Mouse (Mus musculus) stomach, embryonic 15.5 days (tissue): ENCODE data around the gene Mfsd4a. TPM values are rescaled to one million over a fixed set of nuclear protein-coding genes. Genes with fewer than 3 reads are reported as not detected.

Experiments used
- ATAC-seq: fragments of 200-750 bp; cut with Nextera tagmentation; 2 replicates; pipeline ENCODE4 v1.8.0; 2017; ENCODE audit warnings: low read depth, moderate number of reproducible peaks, moderate TSS enrichment; ENCODE audit not compliant: insufficient read depth, low FRiP score
- H3K27ac ChIP-seq: fragments of 300-500 bp; sonication (generic); 2 replicates; pipeline ENCODE4 v1.5.1; 2015; ENCODE audit warnings: mild to moderate bottlenecking, inconsistent platforms
- H3K27me3 ChIP-seq: fragments of 300-500 bp; sonication (generic); replicated peaks from 2 replicates; pipeline ENCODE4 v1.6.1; 2015; ENCODE audit warnings: inconsistent platforms
- H3K36me3 ChIP-seq: fragments of 300-500 bp; sonication (generic); 2 replicates; pipeline ENCODE4 v1.6.1; 2015; ENCODE audit warnings: inconsistent platforms
- H3K4me1 ChIP-seq: fragments of 300-500 bp; sonication (generic); 2 replicates; pipeline ENCODE4 v1.6.1; 2015; ENCODE audit warnings: inconsistent platforms
- H3K4me2 ChIP-seq: fragments of 300-500 bp; sonication (generic); 2 replicates; pipeline ENCODE4 v1.6.1; 2015; ENCODE audit warnings: mild to moderate bottlenecking, inconsistent platforms
- H3K4me3 ChIP-seq: fragments of 300-500 bp; sonication (generic); replicated peaks from 2 replicates; pipeline ENCODE4 v1.5.1; 2015; ENCODE audit warnings: inconsistent platforms
- H3K9ac ChIP-seq: fragments of 300-500 bp; sonication (generic); 2 replicates; pipeline ENCODE4 v1.6.1; 2015; ENCODE audit warnings: inconsistent platforms
- H3K9me3 ChIP-seq: fragments of 300-500 bp; sonication (generic); 2 replicates; pipeline ENCODE4 v1.6.1; 2016; ENCODE audit warnings: inconsistent platforms
- WGBS: fragments of 180-500 bp; shearing (Covaris S2); methylation state at CpG from one replicate; pipeline ENCODE4 v1.1.7; 2015; 5-methylcytosine and 5-hydroxymethylcytosine counted together
- polyA plus RNA-seq: library from polyadenylated mRNA; unstranded; fragments of >200 nt; fragmentation: Nextera tagmentation; extraction: Ambion mirVana; gene quantifications from 2 replicates; pipeline ENCODE4 v1.2.1, GENCODE M21; 2015

Gene Mfsd4a
- polyA plus RNA-seq, 1 experiment from 2014 or later = 9.8 TPM

DNA sequence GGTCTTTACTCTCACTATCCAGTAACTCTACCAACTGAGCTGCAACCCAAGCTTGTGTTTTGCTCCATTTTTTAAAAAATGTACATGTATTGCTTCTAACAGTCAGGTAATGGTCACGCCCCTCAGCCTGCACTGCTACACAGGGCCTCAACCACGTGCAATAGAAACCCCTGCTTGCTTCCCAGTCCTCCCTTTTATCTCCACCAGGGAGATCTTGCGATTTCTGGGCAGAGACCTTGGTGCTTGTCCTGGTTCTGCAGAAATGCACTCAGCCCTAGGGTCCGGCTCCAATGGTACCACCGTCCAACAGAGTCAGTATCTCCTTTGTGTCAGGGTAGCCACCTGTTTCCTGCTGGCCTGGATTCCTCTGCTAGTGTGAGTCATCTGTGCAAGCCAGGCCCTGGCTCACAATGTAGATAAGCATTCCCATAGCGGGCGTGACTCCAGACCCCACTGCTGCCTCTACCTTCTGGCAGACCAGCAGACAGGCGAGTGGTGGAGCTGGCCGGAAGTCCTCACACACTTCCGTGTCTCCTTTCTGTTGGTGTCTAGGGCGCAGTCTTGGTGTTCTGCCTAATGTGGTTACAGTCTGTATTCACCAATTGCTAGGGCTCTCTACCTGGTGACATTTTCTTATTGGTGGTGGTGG lies 27.6 kb upstream of the Mfsd4a start:
- Histone ChIP-seq H3K27me3 (no peaks in the 10 kb centered on the region), H3K4me3 (no peak overlapping the region), H3K9ac (no peak overlapping the region), H3K4me2 (no peak overlapping the region), H3K9me3 (no peaks in the 10 kb centered on the region), H3K4me1 (no peaks in the 10 kb centered on the region), H3K36me3 (no peaks in the 10 kb centered on the region), H3K27ac (peak overlapping the region; percentile 51; the same call in 1 of the 2 replicates)
- 55% methylated on average over 11 of the region's 11 CpGs for WGBS
- ATAC-seq = peak; percentile 76

GRCm38 (mm10) chr1:132093269-132093668 lies 25.4 kb upstream of the Mfsd4a start:
- H3K27ac ChIP-seq = no peak overlapping the region
- H3K9me3 ChIP-seq = no peaks in the 10 kb centered on the region
- no peak for ATAC-seq
- no peaks in the 10 kb centered on the region for H3K4me1 ChIP-seq
- H3K36me3 ChIP-seq = no peaks in the 10 kb centered on the region
- 87% methylated on average over 4 of the region's 4 CpGs for WGBS
- no peak overlapping the region for H3K9ac ChIP-seq
- H3K27me3 ChIP-seq = no peaks in the 10 kb centered on the region
- H3K4me3 ChIP-seq = no peak overlapping the region
- no peak overlapping the region for H3K4me2 ChIP-seq

GRCm38 (mm10) chr1:132090266-132090665 lies 22.4 kb upstream of the Mfsd4a start:
- H3K27me3 ChIP-seq = no peaks in the 10 kb centered on the region
- H3K9ac ChIP-seq = no peak overlapping the region
- no peak overlapping the region for H3K4me2 ChIP-seq
- 71% methylated on average over 4 of the region's 4 CpGs for WGBS
- no peaks in the 10 kb centered on the region for H3K36me3 ChIP-seq
- H3K4me1 ChIP-seq = no peaks in the 10 kb centered on the region
- H3K4me3 ChIP-seq = no peak overlapping the region
- no peak overlapping the region for H3K27ac ChIP-seq
- no peaks in the 10 kb centered on the region for H3K9me3 ChIP-seq
- ATAC-seq = no peak

- no peak overlapping the region for H3K9ac ChIP-seq
- H3K27me3 ChIP-seq = no peaks in the 10 kb centered on the region
- no peak overlapping the region for H3K4me2 ChIP-seq
- ATAC-seq = no peak
- no peaks in the 10 kb centered on the region for H3K36me3 ChIP-seq
- WGBS = 75% methylated on average over 6 of the region's 6 CpGs
- H3K27ac ChIP-seq = no peak overlapping the region
- no peaks in the 10 kb centered on the region for H3K9me3 ChIP-seq
- H3K4me1 ChIP-seq = no peaks in the 10 kb centered on the region
- H3K4me3 ChIP-seq = no peak overlapping the region
Measured at GRCm38 (mm10) chr1:132089767-132090166, 21.9 kb upstream of the Mfsd4a start.

- WGBS = 74% methylated on average over 5 of the region's 5 CpGs
Measured at GRCm38 (mm10) chr1:132088181-132088671, 20.4 kb upstream of the Mfsd4a start.

DNA sequence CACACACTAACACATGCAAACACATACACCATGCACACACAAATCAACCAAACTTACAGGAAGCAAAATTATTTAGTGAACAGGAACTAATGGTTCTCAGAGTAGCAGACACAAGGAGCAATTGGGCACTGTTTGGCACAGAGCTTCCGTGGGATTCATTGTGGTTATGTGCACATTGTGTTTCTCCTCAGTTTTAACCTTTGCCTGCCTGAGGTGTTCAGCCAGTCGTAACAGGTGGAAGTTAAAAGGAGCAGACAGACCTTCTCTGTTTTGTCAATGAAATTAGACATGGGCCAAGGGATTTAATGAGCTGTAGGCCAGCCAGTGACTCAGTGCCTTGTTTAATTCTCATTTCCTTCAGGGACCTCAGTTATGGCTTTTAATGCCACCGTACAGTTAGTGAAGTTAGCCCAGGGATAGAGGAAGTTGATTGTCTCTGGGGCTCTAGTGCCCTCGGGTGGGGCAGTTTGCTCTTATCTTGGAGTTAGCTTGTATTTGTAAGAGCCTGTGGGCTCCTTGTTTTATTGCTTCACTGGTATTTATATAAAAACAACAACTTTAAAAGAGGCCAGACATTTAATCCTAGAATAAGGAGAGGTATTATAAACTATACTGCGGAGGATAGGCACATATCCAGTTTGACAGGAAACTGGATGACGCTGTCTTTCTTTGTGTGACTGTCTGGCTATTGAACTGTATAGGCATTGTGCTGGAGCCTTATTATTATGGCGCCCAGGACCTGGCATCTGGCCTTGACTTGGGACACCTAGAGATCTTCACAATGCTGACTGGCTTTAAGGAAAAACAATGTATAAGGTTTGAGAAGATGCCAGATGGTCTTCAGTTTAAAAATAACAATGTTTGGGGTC lies 17.6 kb upstream of the Mfsd4a start:
- Histone ChIP-seq H3K4me2 (no peak overlapping the region), H3K9ac (no peak overlapping the region), H3K4me1 (no peaks in the 10 kb centered on the region), H3K9me3 (no peaks in the 10 kb centered on the region), H3K36me3 (no peaks in the 10 kb centered on the region), H3K4me3 (no peak overlapping the region), H3K27me3 (no peaks in the 10 kb centered on the region), H3K27ac (no peak overlapping the region)
- ATAC-seq = no peak
- 57% methylated on average over 7 of the region's 7 CpGs for WGBS

More at GRCm38 (mm10) chr1:132088181-132088671, 20.4 kb upstream of the Mfsd4a start:
- H3K4me2 ChIP-seq = no peak overlapping the region
- H3K36me3 ChIP-seq = no peaks in the 10 kb centered on the region
- no peaks in the 10 kb centered on the region for H3K4me1 ChIP-seq
- no peak overlapping the region for H3K27ac ChIP-seq
- H3K9me3 ChIP-seq = no peaks in the 10 kb centered on the region
- H3K9ac ChIP-seq = no peak overlapping the region
- ATAC-seq = no peak
- no peaks in the 10 kb centered on the region for H3K27me3 ChIP-seq
- no peak overlapping the region for H3K4me3 ChIP-seq

DNA sequence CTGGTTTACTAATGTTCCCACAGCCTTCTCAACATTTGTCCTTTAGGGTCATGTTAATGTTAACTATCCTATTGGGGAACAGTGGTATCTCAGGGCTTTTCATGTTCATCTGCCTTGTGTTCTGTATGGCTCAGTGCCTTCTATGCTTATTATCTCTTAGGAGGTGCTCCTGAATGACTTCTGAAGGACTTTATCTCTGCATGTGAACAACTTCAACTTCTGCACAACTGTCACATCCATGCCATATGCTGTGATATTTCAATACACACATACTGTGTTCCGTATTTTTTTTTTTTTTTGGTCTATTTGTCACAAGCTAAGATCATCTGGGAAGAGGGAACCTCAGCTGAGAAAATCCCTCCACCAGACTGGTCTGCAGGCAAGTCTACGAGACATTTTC lies 10.6 kb upstream of the Mfsd4a start:
- 81% methylated on average over 2 of the region's 2 CpGs for WGBS
- Histone ChIP-seq H3K4me1 (no peaks in the 10 kb centered on the region), H3K9me3 (no peaks in the 10 kb centered on the region), H3K27ac (no peak overlapping the region), H3K27me3 (no peaks in the 10 kb centered on the region), H3K4me3 (no peak overlapping the region), H3K4me2 (no peak overlapping the region), H3K36me3 (no peaks in the 10 kb centered on the region), H3K9ac (no peak overlapping the region)
- no peak for ATAC-seq

- H3K9me3 ChIP-seq = no peaks in the 10 kb centered on the region
- H3K27ac ChIP-seq = no peak overlapping the region
- H3K9ac ChIP-seq = no peak overlapping the region
- H3K36me3 ChIP-seq = no peaks in the 10 kb centered on the region
- 75% methylated on average over 10 of the region's 10 CpGs for WGBS
- H3K4me1 ChIP-seq = no peaks in the 10 kb centered on the region
- no peak overlapping the region for H3K4me3 ChIP-seq
- H3K4me2 ChIP-seq = no peak overlapping the region
- H3K27me3 ChIP-seq = no peaks in the 10 kb centered on the region
- ATAC-seq = no peak; the same call in 1 of the 2 replicates
Measured at GRCm38 (mm10) chr1:132075576-132075975, 7.7 kb upstream of the Mfsd4a start.

- no peaks in the 10 kb centered on the region for H3K9me3 ChIP-seq
Measured at GRCm38 (mm10) chr1:132070659-132071058, 2.8 kb upstream of the Mfsd4a start.

DNA sequence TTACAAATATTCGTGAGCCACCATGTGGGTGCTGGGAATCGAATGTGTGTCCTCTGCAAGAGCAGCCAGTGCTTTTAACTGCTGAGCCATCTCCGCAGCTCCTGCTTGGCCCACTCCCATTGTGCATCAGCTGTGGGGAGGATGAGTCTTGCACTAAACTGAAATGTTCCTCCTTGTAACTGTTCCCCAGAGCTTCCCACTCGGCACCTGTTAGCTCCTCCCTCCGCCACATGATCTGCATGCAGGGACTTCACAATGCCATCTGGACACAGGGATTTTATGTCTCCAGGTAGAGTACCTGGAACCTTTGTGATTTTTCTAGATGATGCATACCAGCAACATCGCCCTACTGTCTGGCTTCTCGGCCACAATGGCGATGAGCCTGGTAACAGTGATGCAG lies 1.6 kb upstream of the Mfsd4a start:
- H3K4me3 ChIP-seq = no peak overlapping the region
- no peak overlapping the region for H3K27ac ChIP-seq
- no peaks in the 10 kb centered on the region for H3K36me3 ChIP-seq
- H3K4me1 ChIP-seq = peaks cover 14% of the 10 kb centered on the region
- H3K4me2 ChIP-seq = no peak overlapping the region
- H3K9ac ChIP-seq = no peak overlapping the region
- WGBS = 85% methylated on average over 8 of the region's 8 CpGs
- peaks cover 30% of the 10 kb centered on the region for H3K27me3 ChIP-seq
- H3K9me3 ChIP-seq = no peaks in the 10 kb centered on the region
- ATAC-seq = no peak

More at GRCm38 (mm10) chr1:132070659-132071058, 2.8 kb upstream of the Mfsd4a start:
- Histone ChIP-seq H3K27me3 (peaks cover 30% of the 10 kb centered on the region), H3K36me3 (no peaks in the 10 kb centered on the region), H3K9ac (no peak overlapping the region), H3K4me1 (peaks cover 14% of the 10 kb centered on the region), H3K4me2 (no peak overlapping the region), H3K27ac (no peak overlapping the region), H3K4me3 (no peak overlapping the region)
- WGBS = 75% methylated on average over 3 of the region's 3 CpGs
- ATAC-seq = no peak

DNA sequence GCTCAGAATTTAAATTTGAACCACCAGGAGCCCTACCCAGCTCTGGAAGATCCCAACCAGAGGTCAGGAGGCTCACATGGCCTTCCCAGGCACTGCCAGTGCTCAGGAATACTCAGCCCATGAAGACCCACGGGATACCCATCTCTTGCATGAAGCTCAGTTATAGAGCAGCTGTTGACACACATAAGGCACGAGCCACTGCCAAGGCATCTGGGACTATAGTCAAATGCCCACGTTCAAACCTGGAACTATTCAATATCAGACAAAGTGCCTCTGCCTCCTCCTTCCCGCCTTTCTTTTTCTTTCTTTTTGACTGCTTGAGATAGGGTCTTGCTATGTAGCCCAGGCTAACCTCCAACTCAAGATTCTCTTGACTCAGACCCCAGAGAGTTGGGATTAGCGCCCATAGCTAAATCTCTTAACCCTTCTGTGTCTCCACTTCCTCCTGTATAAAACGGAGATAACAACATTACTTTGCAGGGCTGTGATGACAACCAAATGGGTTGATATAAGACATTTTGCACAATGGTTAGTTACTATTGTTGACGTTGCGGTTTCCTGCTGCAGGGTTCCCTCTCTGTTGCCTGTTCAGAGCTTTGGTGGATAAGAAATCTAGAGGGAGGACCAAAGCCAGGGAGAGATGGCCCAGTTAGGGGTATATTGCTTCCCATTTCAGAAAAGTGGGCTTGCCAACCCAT lies 2.2 kb downstream of the Mfsd4a start:
- Histone ChIP-seq H3K36me3 (no peaks in the 10 kb centered on the region), H3K4me2 (no peak overlapping the region), H3K4me3 (no peak overlapping the region), H3K27ac (no peak overlapping the region), H3K9me3 (no peaks in the 10 kb centered on the region), H3K4me1 (peaks cover 16% of the 10 kb centered on the region), H3K27me3 (peaks cover 30% of the 10 kb centered on the region), H3K9ac (no peak overlapping the region)
- WGBS = 70% methylated on average over 8 of the region's 8 CpGs
- ATAC-seq = no peak

DNA sequence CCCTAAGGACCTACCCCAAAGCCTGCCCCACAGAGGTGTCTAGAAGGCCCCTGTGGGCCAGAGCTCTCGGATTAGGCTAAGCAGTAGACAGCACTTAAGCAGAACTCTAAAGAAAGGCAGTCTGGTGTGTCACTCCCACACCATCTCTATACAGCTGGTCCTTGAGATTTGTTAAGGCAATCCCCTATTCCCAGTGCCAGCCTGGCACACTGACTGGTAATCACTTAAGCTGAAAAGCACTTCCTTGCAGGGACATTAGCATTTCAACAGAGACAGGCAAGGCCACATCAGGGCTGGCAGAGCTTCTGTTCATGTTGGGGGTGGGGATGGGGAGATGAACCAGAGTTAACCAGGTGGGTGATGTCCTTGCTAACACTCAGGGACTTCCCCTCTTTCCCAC lies 2.9 kb downstream of the Mfsd4a start:
- Histone ChIP-seq H3K36me3 (no peaks in the 10 kb centered on the region), H3K9ac (no peak overlapping the region), H3K27ac (no peak overlapping the region), H3K9me3 (no peaks in the 10 kb centered on the region), H3K27me3 (peaks cover 30% of the 10 kb centered on the region), H3K4me3 (no peak overlapping the region), H3K4me2 (no peak overlapping the region), H3K4me1 (peaks cover 16% of the 10 kb centered on the region)
- WGBS = 64% methylated on average over 1 of the region's 1 CpGs
- no peak for ATAC-seq
